Mouse (Mus musculus) testis, adult 2 months (tissue): ENCODE measurements around the gene Aqp2.

Experiments used
- CTCF ChIP-seq: fragments of 200-500 bp; IDR thresholded peaks from 2 replicates; pipeline ENCODE4 v1.5.1; 2012; ENCODE audit warnings: low read depth, mild to moderate bottlenecking, inconsistent platforms, low read length, moderate library complexity; ENCODE audit not compliant: control insufficient read depth, insufficient read depth, insufficient replicate concordance
- POLR2A ChIP-seq: fragments of 200-500 bp; IDR thresholded peaks from 2 replicates; pipeline ENCODE4 v1.6.1; 2012; ENCODE audit warnings: low read depth, mild to moderate bottlenecking, inconsistent platforms, low read length, moderate library complexity; ENCODE audit not compliant: control insufficient read depth

DNA sequence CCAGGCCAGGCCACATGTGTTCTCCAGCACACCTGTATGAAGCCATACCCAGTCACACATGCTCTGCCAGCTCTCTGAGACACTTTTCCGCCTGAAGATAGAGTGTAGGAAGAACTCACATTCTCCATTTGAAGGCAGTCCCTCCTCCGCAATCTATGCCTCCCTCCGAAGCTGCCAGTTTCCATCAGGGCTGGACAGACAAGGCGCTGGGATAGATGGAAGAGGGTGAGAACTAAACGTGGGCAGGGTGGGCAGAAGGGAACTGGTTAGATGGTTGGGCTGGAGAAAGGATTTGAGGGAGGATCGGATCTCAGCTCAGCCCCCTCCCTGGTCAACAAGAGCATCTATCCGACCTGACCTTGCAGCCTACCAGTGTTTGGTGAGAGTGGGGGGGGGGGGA is 18.0 kb downstream of the Aqp2 start:
- TF ChIP-seq CTCF (no peak), POLR2A (no peak)
